Mouse (Mus musculus): ENCODE results near the gene Dusp16.

The Dusp16 gene

GRCm38 (mm10) chr6:134792141-134793045 is at the start of gene Dusp16:
Gene Dusp16, minus strand, starts transcription at chr6:134792625.
- peak; percentile 94 for DNase-seq (ENCODE audit: low spot score)

GRCm38 (mm10) chr6:134840346-134840745 is 47.9 kb upstream of the Dusp16 start:
- no peak for DNase-seq (ENCODE audit: low spot score)

GRCm38 (mm10) chr6:134838111-134838510 is 45.7 kb upstream of the Dusp16 start:
- DNase-seq (ENCODE audit: low spot score), result no peak

- DNase-seq (ENCODE audit: low spot score), result no peak
Observed at GRCm38 (mm10) chr6:134834585-134835251, 42.3 kb upstream of the Dusp16 start.

- DNase-seq (ENCODE audit: low spot score), result no peak
Observed at GRCm38 (mm10) chr6:134830776-134831175, 38.4 kb upstream of the Dusp16 start.

- DNase-seq (ENCODE audit: low spot score), result peak; percentile 98
Observed at GRCm38 (mm10) chr6:134829786-134830700, 37.6 kb upstream of the Dusp16 start, which contains the start of gene Crebl2. Gene Crebl2, plus strand, starts transcription at chr6:134830154.

- DNase-seq (ENCODE audit: low spot score), result no peak
Observed at GRCm38 (mm10) chr6:134822844-134823243, 30.4 kb upstream of the Dusp16 start.

GRCm38 (mm10) chr6:134820411-134820810 is 28.0 kb upstream of the Dusp16 start:
- DNase-seq (ENCODE audit: low spot score), result no peak

GRCm38 (mm10) chr6:134819741-134820140 is 27.3 kb upstream of the Dusp16 start:
- DNase-seq (ENCODE audit: low spot score), result peak; percentile 43

GRCm38 (mm10) chr6:134817051-134817928 is 24.9 kb upstream of the Dusp16 start:
- no peak for DNase-seq (ENCODE audit: low spot score)

GRCm38 (mm10) chr6:134813066-134813465 is 20.6 kb upstream of the Dusp16 start:
- no peak for DNase-seq (ENCODE audit: low spot score)

GRCm38 (mm10) chr6:134807794-134808193 is 15.4 kb upstream of the Dusp16 start:
- no peak for DNase-seq (ENCODE audit: low spot score)

- no peak for DNase-seq (ENCODE audit: low spot score)
Observed at GRCm38 (mm10) chr6:134807091-134807490, 14.7 kb upstream of the Dusp16 start.

- no peak for DNase-seq (ENCODE audit: low spot score)
Observed at GRCm38 (mm10) chr6:134806130-134806529, 13.7 kb upstream of the Dusp16 start.

- DNase-seq (ENCODE audit: low spot score), result no peak
Observed at GRCm38 (mm10) chr6:134804736-134805277, 12.4 kb upstream of the Dusp16 start.

- DNase-seq (ENCODE audit: low spot score), result no peak
Observed at GRCm38 (mm10) chr6:134802641-134803043, 10.2 kb upstream of the Dusp16 start.

GRCm38 (mm10) chr6:134801483-134801882 is 9.1 kb upstream of the Dusp16 start:
- no peak for DNase-seq (ENCODE audit: low spot score)

- no peak for DNase-seq (ENCODE audit: low spot score)
Observed at GRCm38 (mm10) chr6:134796297-134796696, 3.9 kb upstream of the Dusp16 start.

- peak; percentile 79 for DNase-seq (ENCODE audit: low spot score)
Observed at GRCm38 (mm10) chr6:134793911-134794520, 1.6 kb upstream of the Dusp16 start.
